Mouse (Mus musculus) embryo, embryonic 9.5 days (tissue): ENCODE data around the gene Vps8.
A peak's percentile ranks its signal among the peaks of the same experiment; 100 is the strongest.

ENCODE experiments used
- DNase-seq: peaks from one replicate; pipeline ENCODE4 v3.0.0-alpha.2; 2017; ENCODE audit errors: extremely low spot score

The Vps8 gene

GRCm38 (mm10) chr16:21404631-21405030, 18.3 kb upstream of the Vps8 start:
- DNase-seq = no peak

- no peak for DNase-seq
Measured at GRCm38 (mm10) chr16:21405224-21405969, 17.5 kb upstream of the Vps8 start.

- peak; percentile 49 for DNase-seq
Measured at GRCm38 (mm10) chr16:21406136-21406535, 16.8 kb upstream of the Vps8 start.

GRCm38 (mm10) chr16:21411779-21412178, 11.1 kb upstream of the Vps8 start:
- no peak for DNase-seq

GRCm38 (mm10) chr16:21412593-21413047, 10.3 kb upstream of the Vps8 start:
- peak; percentile 80 for DNase-seq

- DNase-seq = no peak
Measured at GRCm38 (mm10) chr16:21413819-21414218, 9.1 kb upstream of the Vps8 start.

GRCm38 (mm10) chr16:21415128-21415527, 7.8 kb upstream of the Vps8 start:
- DNase-seq = no peak

GRCm38 (mm10) chr16:21418012-21418411, 4.9 kb upstream of the Vps8 start:
- no peak for DNase-seq

GRCm38 (mm10) chr16:21423546-21423910, 610 bp downstream of the Vps8 start:
- DNase-seq = no peak

- no peak for DNase-seq
Measured at GRCm38 (mm10) chr16:21428131-21428530, 5.2 kb downstream of the Vps8 start.

- DNase-seq = no peak
Measured at GRCm38 (mm10) chr16:21430377-21431060, 7.6 kb downstream of the Vps8 start.

- DNase-seq = no peak
Measured at GRCm38 (mm10) chr16:21431614-21432013, 8.7 kb downstream of the Vps8 start.

GRCm38 (mm10) chr16:21433543-21433942, 10.6 kb downstream of the Vps8 start:
- DNase-seq = no peak

- DNase-seq = no peak
Measured at GRCm38 (mm10) chr16:21441012-21441411, 18.1 kb downstream of the Vps8 start.

GRCm38 (mm10) chr16:21445026-21445625, 22.2 kb downstream of the Vps8 start:
- peak; percentile 7 for DNase-seq

- DNase-seq = no peak
Measured at GRCm38 (mm10) chr16:21447447-21447846, 24.5 kb downstream of the Vps8 start.

- DNase-seq = no peak
Measured at GRCm38 (mm10) chr16:21448464-21448863, 25.5 kb downstream of the Vps8 start.

- no peak for DNase-seq
Measured at GRCm38 (mm10) chr16:21449890-21450289, 27.0 kb downstream of the Vps8 start.

GRCm38 (mm10) chr16:21452569-21452968, 29.7 kb downstream of the Vps8 start:
- no peak for DNase-seq

- DNase-seq = no peak
Measured at GRCm38 (mm10) chr16:21457639-21458369, 34.9 kb downstream of the Vps8 start.

- DNase-seq = no peak
Measured at GRCm38 (mm10) chr16:21465868-21466267, 43.0 kb downstream of the Vps8 start.

- no peak for DNase-seq
Measured at GRCm38 (mm10) chr16:21470416-21470815, 47.5 kb downstream of the Vps8 start.
